Mouse (Mus musculus) cortical plate, adult 2 months (tissue): ENCODE results near the gene Klhdc7a. TPM values are rescaled to one million over a fixed set of nuclear protein-coding genes. Genes with fewer than 3 reads are reported as not detected.

Source experiments
- H3K27ac ChIP-seq: fragments of 200-500 bp; 2 replicates; pipeline ENCODE4 v1.5.1; 2012; ENCODE audit warnings: low read length, control low read depth, inconsistent platforms; ENCODE audit not compliant: insufficient read depth
- H3K4me1 ChIP-seq: fragments of 200-500 bp; 2 replicates; pipeline ENCODE4 v1.6.1; 2011; ENCODE audit warnings: low read length; ENCODE audit not compliant: control insufficient read depth, insufficient read depth
- H3K4me3 ChIP-seq: fragments of 200-500 bp; 2 replicates; pipeline ENCODE4 v1.5.1; 2011; ENCODE audit warnings: mild to moderate bottlenecking, low read length, control low read depth; ENCODE audit not compliant: insufficient read depth
- CTCF ChIP-seq: fragments of 200-500 bp; IDR thresholded peaks from 2 replicates; pipeline ENCODE4 v1.5.1; 2011; ENCODE audit warnings: mild to moderate bottlenecking, control low read depth, low read length; ENCODE audit not compliant: insufficient read depth; ENCODE audit errors: extremely low read depth
- POLR2A ChIP-seq: fragments of 200-500 bp; IDR thresholded peaks from 2 replicates; pipeline ENCODE4 v1.6.1; 2011; ENCODE audit warnings: mild to moderate bottlenecking, low read length, control low read depth; ENCODE audit not compliant: insufficient read depth; ENCODE audit errors: extremely low read depth
- polyA plus RNA-seq: library from polyadenylated mRNA; depleted of rRNA; stranded (reverse); fragments of >200 nt; gene quantifications from 2 replicates; pipeline ENCODE4 v1.2.3, GENCODE M21; 2012; rRNA removed

Klhdc7a gene
- polyA plus RNA-seq, 1 experiment = 5.4 TPM

- TF ChIP-seq POLR2A (no peak), CTCF (no peak)
- no peak overlapping the region for H3K4me3 ChIP-seq
- no peaks in the 10 kb centered on the region for H3K4me1 ChIP-seq
- no peak overlapping the region for H3K27ac ChIP-seq
Observed at GRCm38 (mm10) chr4:139932970-139933801, 34.6 kb downstream of the Klhdc7a start.

GRCm38 (mm10) chr4:139931790-139932510 lies 35.9 kb downstream of the Klhdc7a start:
- Histone ChIP-seq H3K27ac (no peak overlapping the region), H3K4me1 (peaks cover 2% of the 10 kb centered on the region), H3K4me3 (no peak overlapping the region)
- TF ChIP-seq CTCF = no peak
- no peak for TF ChIP-seq POLR2A

GRCm38 (mm10) chr4:139930885-139931284 lies 36.9 kb downstream of the Klhdc7a start:
- peaks cover 7% of the 10 kb centered on the region for H3K4me1 ChIP-seq
- no peak overlapping the region for H3K27ac ChIP-seq
- H3K4me3 ChIP-seq = no peak overlapping the region
- TF ChIP-seq CTCF = no peak
- no peak for TF ChIP-seq POLR2A

- Histone ChIP-seq H3K4me1 (peaks cover 7% of the 10 kb centered on the region), H3K27ac (peak overlapping the region; percentile 36), H3K4me3 (no peak overlapping the region)
- TF ChIP-seq POLR2A (no peak), CTCF (no peak)
Observed at GRCm38 (mm10) chr4:139926161-139926561, 41.7 kb downstream of the Klhdc7a start.

- H3K4me3 ChIP-seq = no peak overlapping the region
- TF ChIP-seq CTCF (peak; percentile 21; the same call in 1 of the 2 replicates), POLR2A (no peak)
- H3K27ac ChIP-seq = peak overlapping the region; percentile 24; the same call in 1 of the 2 replicates
- peaks cover 7% of the 10 kb centered on the region for H3K4me1 ChIP-seq
Observed at GRCm38 (mm10) chr4:139925275-139926160, 42.3 kb downstream of the Klhdc7a start.

- TF ChIP-seq CTCF (no peak), POLR2A (no peak)
- Histone ChIP-seq H3K27ac (no peak overlapping the region), H3K4me1 (no peaks in the 10 kb centered on the region; the same call in 1 of the 2 replicates), H3K4me3 (no peak overlapping the region)
Observed at GRCm38 (mm10) chr4:139916731-139917130, 51.1 kb downstream of the Klhdc7a start.

Other genes starting within 250 kb of the Klhdc7a start
- gene Pax7, start 134.5 kb downstream of the Klhdc7a start, polyA plus RNA-seq = not detected in 2 replicates